Mouse (Mus musculus): Measurements from ENCODE around the gene Gm42878. TPM values are rescaled to one million over a fixed set of nuclear protein-coding genes. Genes with fewer than 3 reads are reported as not detected.

Gm42878 gene
- total RNA-seq, 1 experiment from 2014 or later = not detected

DNA sequence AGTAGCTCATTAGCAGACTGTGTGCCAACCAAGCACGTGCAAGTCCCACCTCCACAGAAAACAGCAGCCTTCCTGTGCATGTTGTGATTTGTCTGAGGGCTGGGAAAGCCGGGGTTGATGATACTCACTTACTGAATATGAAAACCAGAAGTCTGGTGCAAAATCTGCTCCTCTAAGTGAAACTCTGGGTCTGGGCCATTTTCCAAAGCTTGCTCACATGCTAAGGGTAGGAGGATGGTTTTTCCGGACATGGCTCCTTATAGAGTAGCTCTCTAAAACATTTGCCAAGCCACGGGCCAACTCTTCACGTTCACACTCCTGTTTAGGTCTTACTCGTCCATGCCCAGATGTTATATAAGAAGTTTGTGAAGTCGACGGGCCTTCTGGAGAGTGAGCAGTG, 52.0 kb downstream of the Gm42878 start:
- DNase-seq = no peak

DNA sequence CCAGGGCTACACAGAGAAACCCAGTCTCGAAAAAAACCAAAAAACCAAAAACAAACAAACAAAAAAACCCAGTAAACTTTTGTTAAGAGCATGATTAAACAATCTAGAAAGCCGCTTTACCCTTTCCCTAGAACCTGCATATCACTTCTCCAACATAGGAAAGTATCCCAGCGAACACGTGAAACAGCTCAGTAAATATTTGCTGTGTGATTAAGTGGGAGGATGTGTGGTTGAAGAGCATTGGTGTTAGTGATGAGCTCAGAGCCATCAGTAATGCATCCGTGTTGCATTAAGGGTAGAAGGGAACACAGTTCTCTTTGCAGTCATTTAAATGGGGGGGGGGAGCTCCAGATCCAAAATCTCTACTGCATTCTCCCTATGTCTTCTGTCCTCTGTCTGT, 60.5 kb downstream of the Gm42878 start:
- no peak for DNase-seq

DNA sequence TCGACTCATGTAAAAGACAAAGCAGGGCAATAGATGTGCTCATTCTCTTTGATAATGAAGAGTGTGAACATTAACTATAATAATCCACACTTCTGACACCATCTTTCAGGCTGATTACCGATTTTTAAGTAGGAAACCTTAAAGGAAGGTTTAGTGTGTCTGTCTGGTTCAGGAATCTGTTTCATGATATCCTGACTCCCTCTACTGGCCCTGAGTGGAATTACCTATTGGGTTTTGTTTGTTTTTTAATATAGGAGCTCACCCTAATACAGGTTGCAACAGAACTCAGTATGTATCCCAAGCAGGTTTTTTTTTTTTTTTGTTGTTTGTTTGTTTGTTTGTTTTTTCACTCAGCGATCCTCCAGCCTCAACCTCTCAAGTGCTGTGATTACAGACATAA, 67.6 kb downstream of the Gm42878 start:
- DNase-seq = peak; percentile 42

DNA sequence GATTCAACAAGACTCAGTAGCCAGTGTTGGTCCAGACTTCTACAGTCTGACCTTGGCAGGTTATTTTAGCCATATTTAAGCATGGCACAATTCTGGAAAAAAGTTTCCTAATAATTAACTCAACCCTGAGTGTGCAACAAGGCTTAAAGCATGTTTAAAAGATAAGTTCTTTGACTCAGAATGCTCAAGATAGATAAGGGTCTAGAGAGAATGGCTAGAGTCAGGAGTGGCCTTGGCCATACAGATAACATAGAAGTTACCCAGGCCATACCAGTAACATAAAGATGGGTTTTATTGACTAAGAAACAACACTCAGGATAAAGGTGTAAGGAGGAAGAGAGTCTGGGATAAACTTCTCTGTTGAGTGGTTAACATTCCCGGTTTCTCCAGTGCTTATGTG, 69.2 kb downstream of the Gm42878 start:
- DNase-seq = no peak

DNA sequence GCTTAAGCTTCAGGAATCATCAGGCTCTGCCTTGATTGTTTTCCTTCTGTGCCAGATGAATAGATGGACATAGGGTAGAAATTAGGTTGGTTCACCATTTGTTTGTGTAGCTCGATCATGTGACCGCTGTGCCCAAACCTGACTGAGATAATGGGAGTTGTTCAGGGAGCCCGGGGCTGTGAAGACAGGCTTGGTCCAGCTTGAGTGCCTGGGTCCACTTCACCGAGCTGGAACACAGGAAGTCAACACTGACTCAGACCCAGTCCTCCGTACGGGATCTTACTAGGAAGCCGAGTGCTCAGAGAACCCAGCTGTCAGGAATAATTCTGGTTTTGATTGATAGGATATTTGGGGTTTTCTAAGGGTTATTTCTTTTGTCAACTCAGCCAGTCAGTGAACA, 70.7 kb downstream of the Gm42878 start:
- no peak for DNase-seq

DNA sequence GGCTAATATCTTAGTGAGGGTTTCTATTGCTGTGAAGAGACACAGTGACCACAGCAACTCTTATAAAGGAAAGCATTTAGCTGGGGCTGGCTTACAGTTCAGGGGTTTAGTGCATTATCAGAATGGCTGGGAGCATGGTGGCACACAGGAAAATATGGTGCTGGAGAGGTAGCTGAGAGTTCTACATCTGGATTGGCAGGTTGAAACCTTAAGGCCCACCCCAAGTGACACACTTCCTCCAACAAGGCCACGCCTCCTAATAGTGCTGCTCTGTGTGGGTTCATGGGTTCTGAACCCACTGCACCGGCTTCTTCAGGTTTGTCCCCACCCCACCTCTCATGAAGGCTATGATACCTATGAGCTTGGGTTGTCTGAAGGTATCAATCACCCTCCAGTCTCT, 72.9 kb downstream of the Gm42878 start:
- no peak for DNase-seq

DNA sequence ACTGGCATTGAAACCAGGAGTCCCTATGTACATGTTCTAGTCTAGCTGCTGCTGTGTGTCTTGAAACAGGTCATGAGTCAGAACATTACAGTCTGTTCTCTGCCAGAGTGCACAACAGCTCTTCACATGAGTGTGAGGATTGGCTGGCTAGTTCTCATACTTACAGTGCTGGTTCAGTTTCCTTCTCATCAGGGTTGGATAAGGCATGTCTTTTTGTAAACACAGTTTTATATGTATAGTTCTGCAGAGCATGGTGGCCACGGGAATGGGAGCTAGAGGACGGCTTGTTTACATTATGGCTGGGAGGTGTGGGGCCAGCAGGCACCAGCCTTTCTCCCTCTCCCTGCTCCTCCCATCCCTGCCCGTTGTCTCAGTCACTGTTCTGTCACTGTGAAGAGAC, 75.7 kb downstream of the Gm42878 start:
- no peak for DNase-seq

Other genes with a start within 250 kb of the Gm42878 start
- gene Trafd1, start 159.8 kb downstream of the Gm42878 start, total RNA-seq (2021) = 38.1 and 52.2 TPM in 2 replicates
- gene Naa25, start 147.5 kb downstream of the Gm42878 start, total RNA-seq (2021) = 34.7 and 36.3 TPM in 2 replicates
- 1.5 and 2.1 TPM in 2 replicates for gene Tmem116, start 93.6 kb downstream of the Gm42878 start, total RNA-seq (2021)
- gene Erp29, start 93.0 kb downstream of the Gm42878 start, total RNA-seq (2021) = 110 and 116 TPM in 2 replicates
- gene Adam1b, start 42.0 kb downstream of the Gm42878 start, total RNA-seq (2021) = not detected in 2 replicates
- gene Adam1a, start within 50 bp of the Gm42878 start, total RNA-seq (2021) = 5.7 and 5.8 TPM in 2 replicates
- gene Mapkapk5, start 423 bp upstream of the Gm42878 start, total RNA-seq (2021) = 93.2 and 96.4 TPM in 2 replicates
- 1,038 and 1,196 TPM in 2 replicates for gene Aldh2, start 48.3 kb upstream of the Gm42878 start, total RNA-seq (2021)
- gene Acad12, start 73.5 kb upstream of the Gm42878 start, total RNA-seq (2021) = 25.1 and 29.1 TPM in 2 replicates
- 36.5 and 41.1 TPM in 2 replicates for gene Acad10, start 115.0 kb upstream of the Gm42878 start, total RNA-seq (2021)
- gene Brap, start 115.1 kb upstream of the Gm42878 start, total RNA-seq (2021) = 55.0 and 57.1 TPM in 2 replicates
- gene Atxn2, start 165.9 kb upstream of the Gm42878 start, total RNA-seq (2021) = 170 and 187 TPM in 2 replicates